Mouse (Mus musculus) bone marrow, adult 2 months (tissue): ENCODE measurements around the gene Pten.

Experiments used
- CTCF ChIP-seq: fragments of 200-500 bp; IDR thresholded peaks from 2 replicates; pipeline ENCODE4 v1.5.1; 2011; ENCODE audit warnings: low read length, control low read depth; ENCODE audit not compliant: control insufficient read depth, insufficient read depth
- POLR2A ChIP-seq: fragments of 200-500 bp; IDR thresholded peaks from 2 replicates; pipeline ENCODE4 v1.6.1; 2011; ENCODE audit warnings: low read depth, mild to moderate bottlenecking, control low read depth, low read length, borderline replicate concordance; ENCODE audit not compliant: control insufficient read depth

DNA sequence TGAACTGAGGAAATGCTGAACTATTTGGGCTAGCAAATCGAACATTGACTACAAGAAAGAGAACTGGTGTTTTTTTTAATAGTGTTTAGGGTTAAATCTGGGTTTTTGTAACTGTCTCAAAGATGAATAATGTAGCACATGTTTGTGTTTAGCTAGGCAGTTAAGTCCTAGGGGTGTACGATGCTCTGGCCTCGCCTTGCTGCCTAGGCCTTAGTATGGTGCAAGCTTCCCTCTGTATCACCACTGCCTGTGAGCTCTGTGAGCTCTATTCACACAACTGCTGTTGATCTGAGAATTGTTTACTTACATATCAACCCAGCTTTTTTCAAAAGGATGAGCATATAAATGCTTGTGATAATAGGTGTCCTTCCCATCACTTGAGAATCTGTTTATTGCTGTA, 51.8 kb downstream of the Pten start:
- TF ChIP-seq POLR2A = no peak
- no peak for TF ChIP-seq CTCF
